Mouse (Mus musculus) spleen, adult 18-20 months (tissue): Measurements from ENCODE around the gene Cd86.

Source experiments
- DNase-seq, 2 experiments: peaks; one replicate each; pipeline ENCODE4 v3.0.0; 2022; ENCODE audit warnings: mixed read lengths in 2 of 2

The Cd86 gene

GRCm38 (mm10) chr16:36665782-36666181, at the start of gene Cd86:
Gene Cd86, minus strand, starts transcription at chr16:36666081.
- peak; percentile 37 to 56 for DNase-seq

GRCm38 (mm10) chr16:36711760-36712159, 45.9 kb upstream of the Cd86 start:
- peak; percentile 51 to 62 for DNase-seq

GRCm38 (mm10) chr16:36710794-36711193, 44.9 kb upstream of the Cd86 start:
- no peak for DNase-seq

GRCm38 (mm10) chr16:36709405-36709804, 43.5 kb upstream of the Cd86 start:
- DNase-seq = peak; percentile 62 to 63

GRCm38 (mm10) chr16:36708751-36709150, 42.9 kb upstream of the Cd86 start:
- DNase-seq = peak; percentile 43 to 49

- DNase-seq = no peak
Observed at GRCm38 (mm10) chr16:36707702-36708423, 42.0 kb upstream of the Cd86 start.

GRCm38 (mm10) chr16:36700484-36700883, 34.6 kb upstream of the Cd86 start:
- DNase-seq = no peak

- no peak for DNase-seq
Observed at GRCm38 (mm10) chr16:36697331-36697730, 31.4 kb upstream of the Cd86 start.

- no peak for DNase-seq
Observed at GRCm38 (mm10) chr16:36694798-36695290, 29.0 kb upstream of the Cd86 start.

GRCm38 (mm10) chr16:36693818-36694413, 28.0 kb upstream of the Cd86 start, which contains the start of gene Ildr1:
Gene Ildr1, plus strand, starts transcription at chr16:36693978.
- DNase-seq = peak; percentile 51

- DNase-seq = no peak
Observed at GRCm38 (mm10) chr16:36691484-36691883, 25.6 kb upstream of the Cd86 start.

- no peak for DNase-seq
Observed at GRCm38 (mm10) chr16:36688076-36688475, 22.2 kb upstream of the Cd86 start.

- DNase-seq = no peak
Observed at GRCm38 (mm10) chr16:36684325-36684918, 18.5 kb upstream of the Cd86 start.

GRCm38 (mm10) chr16:36681829-36682228, 15.9 kb upstream of the Cd86 start:
- DNase-seq = no peak

- DNase-seq = no peak
Observed at GRCm38 (mm10) chr16:36675902-36676301, 10.0 kb upstream of the Cd86 start.

- DNase-seq = no peak
Observed at GRCm38 (mm10) chr16:36675304-36675703, 9.4 kb upstream of the Cd86 start.

GRCm38 (mm10) chr16:36674457-36675204, 8.8 kb upstream of the Cd86 start:
- peak; percentile 36 to 57 for DNase-seq

- no peak for DNase-seq
Observed at GRCm38 (mm10) chr16:36673196-36673595, 7.3 kb upstream of the Cd86 start.

- no peak for DNase-seq
Observed at GRCm38 (mm10) chr16:36670590-36670989, 4.7 kb upstream of the Cd86 start.

- DNase-seq = no peak
Observed at GRCm38 (mm10) chr16:36666448-36667017, 652 bp upstream of the Cd86 start.

GRCm38 (mm10) chr16:36663484-36663883, 2.4 kb downstream of the Cd86 start:
- DNase-seq = no peak

GRCm38 (mm10) chr16:36661330-36661729, 4.6 kb downstream of the Cd86 start:
- DNase-seq = no peak

GRCm38 (mm10) chr16:36655910-36656309, 10.0 kb downstream of the Cd86 start:
- no peak for DNase-seq
